Mouse (Mus musculus): ENCODE data around the gene Pjvk. TPM values are rescaled to one million over a fixed set of nuclear protein-coding genes. Genes with fewer than 3 reads are reported as not detected.

The Pjvk gene
- polyA plus RNA-seq, 1 experiment from 2014 or later: not detected

GRCm38 (mm10) chr2:76693765-76694164 lies 45.5 kb downstream of the Pjvk start:
- no peak overlapping the region for H3K27ac ChIP-seq (ENCODE audit: low read length)
- H3K9ac ChIP-seq (ENCODE audit: low read depth, low read length): no peak overlapping the region
- H3K27me3 ChIP-seq (replicated peaks; ENCODE audit: control insufficient read depth, insufficient read depth, low read length): no peaks in the 10 kb centered on the region
- ATAC-seq: no peak
- H3K4me1 ChIP-seq (ENCODE audit: control insufficient read depth, insufficient read depth, low read length): no peaks in the 10 kb centered on the region
- H3K4me2 ChIP-seq (ENCODE audit: low read depth, low read length): no peak overlapping the region
- H3K36me3 ChIP-seq (ENCODE audit: control insufficient read depth, insufficient read depth, low read length): 0 out of 2 replicates have a peak, but pooled peaks cover 12% of the 10 kb centered on the region
- no peaks in the 10 kb centered on the region for H3K9me3 ChIP-seq (ENCODE audit: control insufficient read depth, low read length)
- H3K4me3 ChIP-seq (ENCODE audit: low read length): no peak overlapping the region
- 89% methylated on average over 5 of the region's 5 CpGs for WGBS

GRCm38 (mm10) chr2:76695290-76695689 lies 47.0 kb downstream of the Pjvk start:
- ATAC-seq: no peak
- Histone ChIP-seq H3K4me1 (ENCODE audit: control insufficient read depth, insufficient read depth, low read length) (no peaks in the 10 kb centered on the region), H3K4me3 (ENCODE audit: low read length) (no peak overlapping the region), H3K36me3 (ENCODE audit: control insufficient read depth, insufficient read depth, low read length) (0 out of 2 replicates have a peak, but pooled peaks cover 13% of the 10 kb centered on the region), H3K9me3 (ENCODE audit: control insufficient read depth, low read length) (no peaks in the 10 kb centered on the region), H3K27me3 (replicated peaks; ENCODE audit: control insufficient read depth, insufficient read depth, low read length) (no peaks in the 10 kb centered on the region), H3K9ac (ENCODE audit: low read depth, low read length) (no peak overlapping the region), H3K27ac (ENCODE audit: low read length) (no peak overlapping the region), H3K4me2 (ENCODE audit: low read depth, low read length) (no peak overlapping the region)
- 78% methylated on average over 6 of the region's 6 CpGs for WGBS

GRCm38 (mm10) chr2:76702188-76702587 lies 53.9 kb downstream of the Pjvk start:
- Histone ChIP-seq H3K36me3 (ENCODE audit: control insufficient read depth, insufficient read depth, low read length) (0 out of 2 replicates have a peak, but pooled peaks cover 4% of the 10 kb centered on the region), H3K4me1 (ENCODE audit: control insufficient read depth, insufficient read depth, low read length) (no peaks in the 10 kb centered on the region), H3K4me3 (ENCODE audit: low read length) (no peak overlapping the region), H3K9ac (ENCODE audit: low read depth, low read length) (no peak overlapping the region), H3K4me2 (ENCODE audit: low read depth, low read length) (no peak overlapping the region), H3K27me3 (replicated peaks; ENCODE audit: control insufficient read depth, insufficient read depth, low read length) (no peaks in the 10 kb centered on the region), H3K9me3 (ENCODE audit: control insufficient read depth, low read length) (no peaks in the 10 kb centered on the region), H3K27ac (ENCODE audit: low read length) (no peak overlapping the region)
- ATAC-seq: no peak
- 81% methylated on average over 3 of the region's 3 CpGs for WGBS

- H3K4me1 ChIP-seq (ENCODE audit: control insufficient read depth, insufficient read depth, low read length): no peaks in the 10 kb centered on the region
- no peak overlapping the region for H3K9ac ChIP-seq (ENCODE audit: low read depth, low read length)
- H3K9me3 ChIP-seq (ENCODE audit: control insufficient read depth, low read length): no peaks in the 10 kb centered on the region
- WGBS: 81% methylated on average over 5 of the region's 5 CpGs
- no peak overlapping the region for H3K27ac ChIP-seq (ENCODE audit: low read length)
- no peak overlapping the region for H3K4me2 ChIP-seq (ENCODE audit: low read depth, low read length)
- no peak overlapping the region for H3K4me3 ChIP-seq (ENCODE audit: low read length)
- ATAC-seq: no peak
- H3K27me3 ChIP-seq (replicated peaks; ENCODE audit: control insufficient read depth, insufficient read depth, low read length): no peaks in the 10 kb centered on the region
- H3K36me3 ChIP-seq (ENCODE audit: control insufficient read depth, insufficient read depth, low read length): 0 out of 2 replicates have a peak, but pooled peaks cover 4% of the 10 kb centered on the region
Measured at GRCm38 (mm10) chr2:76702751-76703150, 54.5 kb downstream of the Pjvk start.

GRCm38 (mm10) chr2:76705655-76706054 lies 57.4 kb downstream of the Pjvk start:
- H3K4me3 ChIP-seq (ENCODE audit: low read length): no peak overlapping the region
- no peak overlapping the region for H3K27ac ChIP-seq (ENCODE audit: low read length)
- no peak for ATAC-seq
- H3K36me3 ChIP-seq (ENCODE audit: control insufficient read depth, insufficient read depth, low read length): no peaks in the 10 kb centered on the region
- no peak overlapping the region for H3K4me2 ChIP-seq (ENCODE audit: low read depth, low read length)
- H3K9me3 ChIP-seq (ENCODE audit: control insufficient read depth, low read length): peaks cover 6% of the 10 kb centered on the region; the same call in 1 of the 2 replicates
- WGBS: 93% methylated on average over 13 of the region's 13 CpGs
- H3K4me1 ChIP-seq (ENCODE audit: control insufficient read depth, insufficient read depth, low read length): no peaks in the 10 kb centered on the region
- H3K27me3 ChIP-seq (replicated peaks; ENCODE audit: control insufficient read depth, insufficient read depth, low read length): no peaks in the 10 kb centered on the region
- no peak overlapping the region for H3K9ac ChIP-seq (ENCODE audit: low read depth, low read length)

Other genes with a start within 250 kb of the Pjvk start
- 9.4 and 10.3 TPM in 2 replicates for gene Osbpl6, start 242.0 kb upstream of the Pjvk start, polyA plus RNA-seq (2015; fragmentation: Nextera tagmentation; extraction: Ambion mirVana)
- 37.8 and 38.3 TPM in 2 replicates for gene Prkra, start 461 bp upstream of the Pjvk start, polyA plus RNA-seq (2015; fragmentation: Nextera tagmentation; extraction: Ambion mirVana)
- gene Fkbp7, start 24.6 kb downstream of the Pjvk start, polyA plus RNA-seq (2015; fragmentation: Nextera tagmentation; extraction: Ambion mirVana): 42.7 and 44.5 TPM in 2 replicates
- 2.1 and 2.2 TPM in 2 replicates for gene Plekha3, start 26.8 kb downstream of the Pjvk start, polyA plus RNA-seq (2015; fragmentation: Nextera tagmentation; extraction: Ambion mirVana)